Mouse (Mus musculus) 3134 (cell line): Measurements from ENCODE around the gene Fut4.
"Not testable (repeated sequence)": the region's sequence is repeated elsewhere in the genome, so short reads cannot be mapped to it uniquely, and the experiment has no call there.

Experiments
- DNase-seq: peaks from one replicate; pipeline ENCODE4 v3.0.0-alpha.2; 2011; ENCODE audit warnings: low spot score; ENCODE audit not compliant: insufficient read length; ENCODE audit errors: extremely low read depth

Fut4 gene

GRCm38 (mm10) chr9:14726629-14727028 lies 25.6 kb downstream of the Fut4 start:
- no peak for DNase-seq

- DNase-seq: no peak
These were observed 26.2 kb downstream of the Fut4 start for GRCm38 (mm10) chr9:14726005-14726404.

- no peak for DNase-seq
These were observed 27.3 kb downstream of the Fut4 start for GRCm38 (mm10) chr9:14724755-14725420.

- DNase-seq: no peak
These were observed 30.6 kb downstream of the Fut4 start for GRCm38 (mm10) chr9:14721610-14722009.

- no peak for DNase-seq
These were observed 31.8 kb downstream of the Fut4 start for GRCm38 (mm10) chr9:14720384-14720783.

DNA sequence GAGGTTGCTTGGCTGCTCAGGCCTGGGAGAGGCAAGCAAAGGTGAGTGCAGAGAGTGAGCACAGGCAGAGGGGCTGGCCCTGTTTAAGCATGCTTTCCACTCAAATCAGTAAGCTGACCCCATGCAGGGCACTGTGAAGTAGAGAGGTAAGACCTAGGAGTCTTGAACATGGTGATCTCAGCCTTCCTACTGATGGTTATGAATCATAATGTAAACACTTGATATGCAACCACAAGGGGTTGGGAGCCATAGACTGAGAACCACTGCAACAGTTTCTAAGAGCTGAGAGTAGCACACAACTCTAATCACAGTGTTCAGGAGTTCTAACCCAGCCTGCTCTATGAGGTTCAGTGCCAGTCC lies 33.9 kb downstream of the Fut4 start:
- DNase-seq: peak; percentile 25

GRCm38 (mm10) chr9:14717689-14718331 lies 34.4 kb downstream of the Fut4 start:
- no peak for DNase-seq

DNA sequence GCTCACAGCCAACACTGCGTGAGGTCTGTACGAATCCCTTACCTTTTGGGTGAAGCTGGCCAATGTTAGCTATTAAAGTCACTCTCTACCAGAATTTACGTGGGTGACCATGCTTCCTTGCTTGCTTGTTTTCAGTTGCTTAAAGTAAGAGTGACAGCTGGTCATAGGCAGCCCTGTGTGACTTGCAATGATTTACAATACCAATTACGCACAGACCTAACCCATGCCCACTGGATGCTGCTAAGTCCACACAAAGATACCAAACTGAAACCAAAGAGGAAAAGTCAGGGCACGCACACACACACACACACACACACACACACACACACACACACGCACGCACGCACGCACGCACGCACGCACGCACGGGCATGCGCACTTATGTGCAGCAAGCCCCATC lies 36.9 kb downstream of the Fut4 start:
- DNase-seq: no peak

DNA sequence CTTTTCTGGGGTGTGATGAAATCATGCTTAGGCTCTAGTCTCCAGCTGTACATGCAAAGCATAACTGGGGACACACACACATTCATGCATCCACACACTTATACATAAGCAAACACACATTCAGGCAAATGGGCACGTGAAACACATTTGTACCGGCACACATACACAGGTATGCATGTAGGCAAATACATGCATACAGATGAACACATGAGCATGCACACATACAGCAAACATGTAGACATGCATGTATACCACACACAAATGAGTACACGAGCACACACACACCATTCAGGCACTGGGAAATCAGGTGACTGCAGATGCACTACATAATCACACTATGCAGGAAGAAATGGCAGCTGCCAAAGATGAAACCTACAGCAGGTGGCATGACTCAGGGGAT lies 41.3 kb downstream of the Fut4 start:
- DNase-seq: no peak

- DNase-seq: no peak
These were observed 46.7 kb downstream of the Fut4 start for GRCm38 (mm10) chr9:14705321-14706162.

DNA sequence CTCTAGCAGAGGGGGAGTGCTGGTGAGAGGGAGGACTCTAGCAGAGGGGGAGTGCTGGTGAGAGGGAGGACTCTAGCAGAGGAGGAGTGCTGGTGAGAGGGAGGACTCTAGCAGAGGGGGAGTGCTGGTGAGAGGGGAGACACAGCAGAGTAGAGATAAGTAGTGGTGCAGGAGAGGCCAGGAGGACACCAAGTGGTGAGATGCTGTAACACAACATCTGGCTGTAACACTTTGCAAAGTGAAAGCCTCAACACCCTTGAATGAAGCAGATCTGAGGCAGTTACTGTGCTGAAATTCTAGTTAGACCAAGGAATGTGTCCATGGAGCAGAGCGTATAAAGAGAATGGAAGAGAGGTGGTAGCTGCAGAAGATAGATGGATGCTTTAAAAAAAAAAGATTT lies 51.4 kb downstream of the Fut4 start:
- not testable (repeated sequence) for DNase-seq

DNA sequence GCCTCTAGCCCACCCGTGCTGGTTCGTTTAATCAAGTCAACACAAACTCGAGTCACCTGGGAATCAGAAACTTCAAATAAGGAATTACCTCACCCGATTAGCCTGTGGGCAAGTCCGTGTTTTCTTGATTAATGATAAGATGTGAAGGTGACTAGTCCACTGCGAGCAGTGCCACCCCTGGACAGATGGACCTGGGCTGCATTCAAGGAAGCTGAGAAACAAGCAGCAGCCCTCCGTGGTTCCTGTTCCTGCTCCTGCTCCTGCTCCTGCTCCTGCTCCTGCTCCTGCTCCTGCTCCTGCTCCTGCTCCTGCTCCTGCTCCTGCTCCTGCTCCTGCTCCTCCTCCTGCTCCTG lies 52.9 kb downstream of the Fut4 start:
- peak; percentile 8 for DNase-seq

GRCm38 (mm10) chr9:14698582-14699287 lies 53.5 kb downstream of the Fut4 start:
- peak; percentile 28 for DNase-seq
